Mouse (Mus musculus): Measurements from ENCODE around the gene Gm5414. TPM values are rescaled to one million over a fixed set of nuclear protein-coding genes. Genes with fewer than 3 reads are reported as not detected.

The Gm5414 gene
- polyA plus RNA-seq, 1 experiment from 2014 or later = not detected

DNA sequence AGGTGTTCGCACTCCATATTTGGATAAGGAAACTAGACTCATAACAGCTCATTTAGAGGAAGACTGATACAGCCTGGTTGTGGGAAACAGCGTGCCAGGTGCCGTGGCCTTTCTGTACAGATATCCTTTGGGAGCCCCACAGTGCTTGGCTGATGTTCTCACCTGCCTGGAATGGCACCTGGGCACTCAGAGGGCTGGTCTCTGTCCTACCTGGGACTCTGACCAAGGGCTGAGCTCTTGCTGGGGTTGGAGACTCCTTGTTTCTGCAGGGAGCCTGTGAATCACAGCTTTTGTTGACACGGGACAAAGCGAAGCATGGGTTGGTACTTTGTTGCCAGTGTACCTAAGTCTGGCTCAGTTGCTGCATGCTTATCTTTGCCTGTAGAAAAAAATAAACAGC is 52.5 kb downstream of the Gm5414 start:
- no peak overlapping the region for H3K9ac ChIP-seq (ENCODE audit: low read length)
- H3K9me3 ChIP-seq (ENCODE audit: control insufficient read depth, low read length) = no peaks in the 10 kb centered on the region
- no peak overlapping the region for H3K4me3 ChIP-seq (ENCODE audit: low read depth, low read length)
- no peaks in the 10 kb centered on the region for H3K27me3 ChIP-seq (ENCODE audit: control insufficient read depth, insufficient read depth, low read length)
- no peak overlapping the region for H3K27ac ChIP-seq (ENCODE audit: low read depth, low read length)
- WGBS = 86% methylated on average over 5 of the region's 5 CpGs
- DNase-seq (ENCODE audit: low spot score, missing footprints) = no peak
- ATAC-seq (ENCODE audit: low FRiP score) = no peak
- H3K4me1 ChIP-seq (ENCODE audit: control insufficient read depth, insufficient read depth, low read length) = no peaks in the 10 kb centered on the region
- no peak overlapping the region for H3K4me2 ChIP-seq
- no peaks in the 10 kb centered on the region for H3K36me3 ChIP-seq (ENCODE audit: control insufficient read depth, insufficient read depth, low read length)

Small RNA genes lying within 50 kb of the gene (microRNA-seq; reads per million reads assigned to microRNA genes)
- gene Gm44383 = not detected
- gene Gm44479 = not detected

Other genes starting within 250 kb of the Gm5414 start
- gene Krt7, start 217.1 kb downstream of the Gm5414 start, polyA plus RNA-seq (2014; fragmentation: Nextera tagmentation; extraction: Ambion mirVana) = 4.2 and 7.2 TPM in 2 replicates
- 0.07 and 0.16 TPM in 2 replicates for gene Krt87, start 189.4 kb downstream of the Gm5414 start, polyA plus RNA-seq (2014; fragmentation: Nextera tagmentation; extraction: Ambion mirVana)
- gene Krt88, start 180.4 kb downstream of the Gm5414 start, polyA plus RNA-seq (2014; fragmentation: Nextera tagmentation; extraction: Ambion mirVana) = not detected in 2 replicates
- gene Krt81, start 164.4 kb downstream of the Gm5414 start, polyA plus RNA-seq (2014; fragmentation: Nextera tagmentation; extraction: Ambion mirVana) = not detected in 2 replicates
- gene Krt86, start 154.7 kb downstream of the Gm5414 start, polyA plus RNA-seq (2014; fragmentation: Nextera tagmentation; extraction: Ambion mirVana) = not detected in 2 replicates
- gene Krt83, start 136.7 kb downstream of the Gm5414 start, polyA plus RNA-seq (2014; fragmentation: Nextera tagmentation; extraction: Ambion mirVana) = not detected in 2 replicates
- not detected in 2 replicates for gene Gm49425, start 110.9 kb downstream of the Gm5414 start, polyA plus RNA-seq (2014; fragmentation: Nextera tagmentation; extraction: Ambion mirVana)
- not detected in 2 replicates for gene Krt84, start 95.4 kb downstream of the Gm5414 start, polyA plus RNA-seq (2014; fragmentation: Nextera tagmentation; extraction: Ambion mirVana)
- gene Krt82, start 77.5 kb downstream of the Gm5414 start, polyA plus RNA-seq (2014; fragmentation: Nextera tagmentation; extraction: Ambion mirVana) = not detected in 2 replicates
- gene Krt90, start 65.2 kb downstream of the Gm5414 start, polyA plus RNA-seq (2014; fragmentation: Nextera tagmentation; extraction: Ambion mirVana) = 0.30 and 0.50 TPM in 2 replicates
- gene Krt75, start 54.3 kb downstream of the Gm5414 start, polyA plus RNA-seq (2014; fragmentation: Nextera tagmentation; extraction: Ambion mirVana) = not detected in 2 replicates
- gene Gm5478, start 19.2 kb upstream of the Gm5414 start, polyA plus RNA-seq (2014; fragmentation: Nextera tagmentation; extraction: Ambion mirVana) = not detected in 2 replicates
- gene Krt6b, start 52.1 kb upstream of the Gm5414 start, polyA plus RNA-seq (2014; fragmentation: Nextera tagmentation; extraction: Ambion mirVana) = not detected in 2 replicates
- gene Krt6a, start 66.1 kb upstream of the Gm5414 start, polyA plus RNA-seq (2014; fragmentation: Nextera tagmentation; extraction: Ambion mirVana) = not detected in 2 replicates
- gene Krt5, start 84.7 kb upstream of the Gm5414 start, polyA plus RNA-seq (2014; fragmentation: Nextera tagmentation; extraction: Ambion mirVana) = 0.34 and 0.51 TPM in 2 replicates
- gene Krt71, start 114.9 kb upstream of the Gm5414 start, polyA plus RNA-seq (2014; fragmentation: Nextera tagmentation; extraction: Ambion mirVana) = not detected in 2 replicates
- not detected in 2 replicates for gene Krt72, start 158.3 kb upstream of the Gm5414 start, polyA plus RNA-seq (2014; fragmentation: Nextera tagmentation; extraction: Ambion mirVana)
- 0.15 and 0.19 TPM in 2 replicates for gene Krt73, start 174.2 kb upstream of the Gm5414 start, polyA plus RNA-seq (2014; fragmentation: Nextera tagmentation; extraction: Ambion mirVana)
- not detected in 2 replicates for gene Krt2, start 190.0 kb upstream of the Gm5414 start, polyA plus RNA-seq (2014; fragmentation: Nextera tagmentation; extraction: Ambion mirVana)
- gene Krt1, start 222.6 kb upstream of the Gm5414 start, polyA plus RNA-seq (2014; fragmentation: Nextera tagmentation; extraction: Ambion mirVana) = 1.00 and 1.4 TPM in 2 replicates
- gene Krt77, start 241.5 kb upstream of the Gm5414 start, polyA plus RNA-seq (2014; fragmentation: Nextera tagmentation; extraction: Ambion mirVana) = not detected in 2 replicates